Mouse (Mus musculus) ovary, postnatal 14 days (tissue): ENCODE measurements around the gene Gm14180.
"Not testable (repeated sequence)": the region's sequence is repeated elsewhere in the genome, so short reads cannot be mapped to it uniquely, and the experiment has no call there.

ENCODE experiments used
- DNase-seq: peaks from one replicate; pipeline ENCODE4 v3.0.0; 2022; ENCODE audit warnings: low spot score

The Gm14180 gene

DNA sequence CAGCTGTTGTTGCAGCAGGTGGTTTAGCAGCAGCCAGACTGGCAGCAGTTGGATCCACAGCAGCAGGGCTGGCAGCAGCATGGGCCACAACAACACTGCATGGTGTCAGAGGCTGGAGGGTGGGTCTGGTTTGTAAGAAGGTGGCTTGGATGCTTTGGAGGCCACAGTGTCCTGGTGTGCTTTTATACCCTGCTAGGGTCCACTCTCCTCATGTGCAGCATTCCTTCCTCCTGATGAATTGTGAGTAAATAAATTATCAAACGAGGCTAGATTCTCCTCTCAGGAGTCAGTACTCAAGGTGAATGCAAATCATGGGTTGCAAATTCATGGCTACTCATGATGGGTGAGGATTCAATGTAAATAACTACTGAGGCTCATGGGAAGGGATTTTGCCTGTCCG is at the start of gene Gm14180:
Gene Gm14180 (minus strand): TSS at position 101 of the 400 bp plus-strand sequence.
- DNase-seq = no peak

DNA sequence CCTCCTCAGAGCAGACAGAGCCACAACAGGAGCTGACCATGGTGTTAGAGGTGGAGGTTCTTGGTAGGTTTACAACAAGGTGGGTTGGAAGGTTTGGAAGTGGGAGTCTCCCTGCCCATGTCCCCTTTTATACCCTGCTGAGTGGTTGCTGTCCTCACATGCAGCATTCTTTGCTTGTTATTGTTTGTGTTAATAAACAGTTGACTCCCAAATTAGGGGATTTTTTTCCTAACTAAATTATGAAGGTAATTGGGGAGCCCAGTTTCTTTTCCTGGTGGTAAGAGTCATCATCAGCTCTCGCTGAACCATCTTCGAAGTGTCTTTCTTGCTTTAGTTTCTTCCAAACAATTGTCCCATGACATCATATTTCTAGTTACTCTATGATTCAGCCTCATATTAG is 46.5 kb upstream of the Gm14180 start, which contains the start of gene Krtap4-8:
Gene Krtap4-8 (minus strand): TSS at position 101 of the 400 bp plus-strand sequence.
- no peak for DNase-seq

DNA sequence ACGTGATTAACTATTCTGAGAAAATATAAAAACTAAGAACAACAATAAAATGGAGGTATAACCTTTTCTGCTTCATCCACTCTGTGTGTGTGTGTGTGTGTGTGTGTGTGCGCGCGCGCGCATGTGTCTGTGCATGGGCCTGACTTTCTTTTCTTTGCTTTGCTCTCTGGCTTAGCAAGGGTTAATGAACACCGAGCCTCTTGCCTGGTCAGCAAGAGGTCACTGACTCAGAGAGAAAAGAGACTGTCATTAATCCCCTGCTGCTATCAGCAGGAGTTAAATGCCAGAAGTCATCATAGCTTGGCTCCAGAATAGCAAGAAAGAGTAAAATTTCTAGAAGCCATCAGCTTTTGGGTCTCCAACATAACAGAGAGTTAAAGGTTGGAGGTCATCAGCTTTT is 44.3 kb upstream of the Gm14180 start:
- no peak for DNase-seq

DNA sequence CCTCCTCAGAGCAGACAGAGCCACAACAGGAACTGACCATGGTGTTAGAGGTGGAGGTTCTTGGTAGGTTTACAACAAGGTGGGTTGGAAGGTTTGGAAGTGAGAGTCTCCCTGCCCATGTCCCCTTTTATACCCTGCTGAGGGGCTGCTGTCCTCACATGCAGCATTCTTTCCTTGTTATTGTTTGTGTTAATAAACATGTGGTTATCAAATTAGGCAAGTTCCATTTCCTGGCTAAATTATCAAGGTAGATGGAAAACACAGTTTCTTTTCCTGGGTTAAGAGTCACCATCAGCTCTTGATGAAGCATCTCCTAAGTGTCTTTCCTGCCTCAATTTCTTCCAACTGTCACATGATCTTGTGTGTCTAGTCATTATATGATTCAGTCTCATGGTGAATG is 38.7 kb upstream of the Gm14180 start, which contains the start of gene Gm11595:
Gene Gm11595 (minus strand): TSS at position 101 of the 400 bp plus-strand sequence.
- not testable (repeated sequence) for DNase-seq

DNA sequence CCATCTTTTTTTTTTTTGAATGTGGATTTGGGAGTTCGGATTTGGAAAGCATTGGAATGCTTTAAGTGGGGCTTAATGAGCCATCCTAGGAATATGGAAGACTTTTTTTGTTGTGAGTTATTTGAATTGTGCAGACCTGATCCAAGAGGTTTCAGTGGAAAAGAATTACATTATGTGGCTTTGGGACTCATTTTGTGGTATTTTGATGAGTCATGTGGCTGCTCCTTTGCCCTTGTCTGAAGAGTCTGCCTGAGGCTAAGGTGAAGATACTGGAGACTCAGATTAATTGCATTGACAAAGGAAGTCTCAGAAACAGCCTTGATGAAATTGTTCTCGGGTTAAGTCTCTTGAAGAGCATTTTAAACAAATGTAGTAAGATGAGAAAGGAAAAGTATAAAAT is 34.3 kb upstream of the Gm14180 start:
- no peak for DNase-seq

DNA sequence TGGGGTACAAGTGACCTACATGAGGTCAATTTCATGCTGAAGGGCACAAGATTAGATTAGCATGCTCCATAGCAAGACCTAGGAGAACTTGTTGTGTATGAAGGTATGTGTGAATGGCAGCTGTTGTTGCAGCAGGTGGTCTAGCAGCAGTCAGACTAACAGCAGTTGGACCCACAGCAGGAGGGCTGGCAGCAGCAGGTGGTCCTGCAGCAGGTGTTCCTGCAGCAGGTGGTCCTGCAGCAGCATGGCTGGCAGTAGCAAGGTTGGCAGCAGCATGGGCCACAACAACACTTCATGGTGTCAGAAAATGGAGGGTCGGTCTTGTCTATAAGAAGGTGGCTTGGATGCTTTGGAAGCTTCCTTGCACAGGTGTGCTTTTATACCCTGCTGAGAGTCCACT is 24.8 kb upstream of the Gm14180 start:
- no peak for DNase-seq

DNA sequence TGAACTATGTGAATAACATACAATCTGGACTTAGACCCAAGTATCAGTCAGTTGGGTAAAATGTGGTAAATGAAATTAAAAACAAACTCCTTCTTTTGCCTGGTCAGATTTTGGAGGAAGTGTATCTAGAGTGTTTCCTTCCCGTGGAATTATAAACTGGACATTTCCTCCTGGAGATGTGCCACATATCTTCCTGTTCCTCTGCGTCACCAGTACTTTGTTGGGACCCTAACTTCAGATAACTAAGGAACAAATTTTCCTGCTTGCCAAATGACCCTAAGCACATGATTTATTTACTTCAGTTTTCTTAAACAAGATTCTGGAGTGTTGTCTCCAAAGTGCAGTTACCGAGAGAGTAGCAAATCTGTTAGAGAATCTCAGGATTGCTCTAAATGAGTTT is 9.9 kb upstream of the Gm14180 start:
- DNase-seq = no peak

DNA sequence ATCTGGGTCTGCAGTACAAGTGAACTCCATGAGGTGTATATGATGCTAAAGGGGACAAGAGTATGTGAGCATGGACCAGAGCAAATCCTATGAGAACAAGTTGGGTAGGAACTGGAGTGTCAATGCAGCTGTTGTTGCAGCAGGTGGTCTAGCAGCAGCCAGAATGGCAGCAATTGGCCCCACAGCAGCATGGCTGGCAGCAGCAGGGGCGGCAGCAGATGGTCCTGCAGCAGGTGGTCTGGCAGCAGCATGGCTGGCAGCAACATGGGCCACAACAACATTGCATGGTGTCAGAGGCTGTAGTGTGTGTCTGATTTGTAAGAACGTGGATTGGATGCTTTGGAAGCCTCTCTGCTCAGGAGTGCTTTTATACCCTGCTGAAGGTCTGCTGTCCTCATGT is 10.0 kb downstream of the Gm14180 start:
- DNase-seq = no peak

DNA sequence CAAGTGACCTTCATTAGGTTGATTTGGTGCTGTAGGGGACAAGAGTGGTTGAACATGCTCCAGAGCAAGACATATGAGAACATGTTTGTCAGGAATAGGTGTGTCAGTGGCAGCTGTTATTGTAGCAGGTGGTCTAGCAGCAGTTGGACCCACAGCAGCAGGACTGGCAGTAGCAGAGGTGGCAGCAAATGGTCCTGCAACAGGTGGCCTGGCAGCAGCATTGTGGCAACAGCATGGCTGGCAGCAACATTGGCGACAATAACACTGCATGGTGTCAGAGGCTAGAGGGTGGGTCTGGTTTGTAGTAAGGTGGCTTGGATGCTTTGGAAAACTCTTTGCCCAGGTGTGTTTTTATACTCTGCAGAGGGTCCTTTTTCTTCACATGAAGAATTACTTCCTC is 15.3 kb downstream of the Gm14180 start:
- no peak for DNase-seq

DNA sequence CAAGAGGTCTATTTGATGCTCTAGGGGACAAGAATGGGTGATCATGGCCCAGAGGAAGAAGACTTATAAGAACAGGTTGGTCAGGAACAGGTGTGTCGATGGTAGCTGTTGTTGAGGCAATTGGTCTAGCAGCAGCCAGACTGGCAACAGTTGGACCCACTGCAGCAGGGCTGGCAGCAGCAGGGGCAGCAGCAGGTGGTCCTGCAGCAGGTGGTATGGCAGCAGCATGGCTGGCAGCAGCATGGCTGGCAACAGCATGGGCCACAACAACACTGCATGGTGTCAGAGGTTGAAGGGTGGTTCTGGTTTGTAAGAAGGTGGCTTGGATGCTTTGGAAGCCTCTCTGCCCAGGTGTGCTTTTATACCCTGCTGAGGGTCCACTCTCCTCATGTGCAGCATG is 43.6 kb downstream of the Gm14180 start, which contains the start of gene Gm14190:
Gene Gm14190 (minus strand): TSS at position 278 of the 400 bp plus-strand sequence.
- no peak for DNase-seq

DNA sequence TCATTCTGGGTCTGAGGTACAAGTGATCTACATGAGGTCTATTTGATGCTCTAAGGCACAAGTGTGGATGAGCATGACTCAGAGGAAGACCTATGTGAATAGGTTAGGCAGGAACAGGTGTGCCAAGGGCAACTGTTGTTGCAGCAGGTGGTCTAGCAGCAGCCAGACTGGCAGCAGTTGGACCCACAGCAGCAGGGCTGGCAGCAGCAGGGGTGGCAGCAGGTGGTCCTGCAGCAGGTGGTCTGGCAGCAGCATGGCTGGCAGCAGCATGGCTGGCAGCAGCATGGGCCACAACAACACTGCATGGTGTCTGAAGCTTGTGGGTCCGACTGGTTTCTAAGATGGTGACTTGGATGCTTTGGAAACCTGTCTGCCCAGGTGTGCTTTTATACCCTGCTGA is 48.9 kb downstream of the Gm14180 start:
- DNase-seq = not testable (repeated sequence)
